Mouse (Mus musculus): Measurements from ENCODE around the gene Gm3500.
"Not testable (repeated sequence)": the region's sequence is repeated elsewhere in the genome, so short reads cannot be mapped to it uniquely, and the experiment has no call there.

The Gm3500 gene

GRCm38 (mm10) chr14:5388949-5389348 is at the start of gene Gm3500:
Gene Gm3500, minus strand, starts transcription at chr14:5389049.
- DNase-seq (ENCODE audit: low read depth, low spot score): not testable (repeated sequence)

GRCm38 (mm10) chr14:5334828-5335227 is 54.0 kb downstream of the Gm3500 start, which contains the start of gene Gm3542:
Gene Gm3542, minus strand, starts transcription at chr14:5334928.
- not testable (repeated sequence) for DNase-seq (ENCODE audit: low read depth, low spot score)
